Mouse (Mus musculus) ES-E14 (cell line): Measurements from ENCODE around the gene Crip2. TPM values are rescaled to one million over a fixed set of nuclear protein-coding genes. Genes with fewer than 3 reads are reported as not detected.

ENCODE experiments used
- DNase-seq: peaks from one replicate; pipeline ENCODE4 v3.0.0-alpha.2; 2013; ENCODE audit warnings: low read depth, low spot score
- H3K27ac ChIP-seq: 2 replicates; pipeline ENCODE4 v1.5.1; 2012; ENCODE audit warnings: low read depth, mild to moderate bottlenecking, low read length, moderate library complexity, mixed read lengths; ENCODE audit not compliant: poor library complexity, insufficient read depth, severe bottlenecking
- H3K36me3 ChIP-seq: 2 replicates; pipeline ENCODE4 v1.6.1; 2012; ENCODE audit warnings: mild to moderate bottlenecking, low read length, moderate library complexity, mixed read lengths; ENCODE audit not compliant: control insufficient read depth, poor library complexity, insufficient read depth, severe bottlenecking
- H3K4me1 ChIP-seq, 2 experiments: fragments of 150-350 bp in 1 of 2; sonication (generic) in 1 of 2; 2 replicates each; pipeline ENCODE4 v1.6.1; 2012; ENCODE audit warnings: low read length in 2 of 2, mild to moderate bottlenecking in 1 of 2, mixed read lengths in 1 of 2; ENCODE audit not compliant: control insufficient read depth in 2 of 2, insufficient read depth in 2 of 2, poor library complexity in 1 of 2
- H3K4me3 ChIP-seq, 2 experiments: fragments of 150-350 bp in 1 of 2; sonication (generic) in 1 of 2; 2 replicates each; pipeline ENCODE4 v1.5.1; 2012; ENCODE audit warnings: low read length in 2 of 2, low read depth in 1 of 2, mild to moderate bottlenecking in 1 of 2, mixed read lengths in 1 of 2; ENCODE audit not compliant: insufficient read depth in 1 of 2, poor library complexity in 1 of 2, severe bottlenecking in 1 of 2
- H3K9ac ChIP-seq: 2 replicates; pipeline ENCODE4 v1.6.1; 2012; ENCODE audit warnings: low read depth, mild to moderate bottlenecking, low read length, mixed read lengths; ENCODE audit not compliant: poor library complexity, insufficient read depth, severe bottlenecking
- H3K9me3 ChIP-seq: fragments of 150-350 bp; sonication (generic); 2 replicates; pipeline ENCODE4 v1.6.1; 2012; ENCODE audit warnings: low read depth, mild to moderate bottlenecking, low read length; ENCODE audit not compliant: control insufficient read depth, insufficient read depth
- CHD2 ChIP-seq: IDR thresholded peaks from 2 replicates; pipeline ENCODE4 v1.6.1; 2014; ENCODE audit warnings: mild to moderate bottlenecking, low read depth, low read length, inconsistent platforms
- HCFC1 ChIP-seq: IDR thresholded peaks from 2 replicates; pipeline ENCODE4 v1.6.1; 2012; ENCODE audit warnings: low read length, inconsistent platforms, borderline replicate concordance; ENCODE audit not compliant: insufficient read depth
- MAFK ChIP-seq: IDR thresholded peaks from 2 replicates; pipeline ENCODE4 v1.6.1; 2014; ENCODE audit warnings: mild to moderate bottlenecking, low read depth, low read length, inconsistent platforms; ENCODE audit not compliant: insufficient read depth
- ZC3H11A ChIP-seq: IDR thresholded peaks from 2 replicates; pipeline ENCODE4 v1.6.1; 2012; ENCODE audit warnings: low read depth, mild to moderate bottlenecking, inconsistent platforms, low read length, borderline replicate concordance
- ZNF384 ChIP-seq: IDR thresholded peaks from 2 replicates; pipeline ENCODE4 v1.6.1; 2012; ENCODE audit warnings: low read depth, low read length, inconsistent platforms
- in situ Hi-C, 2 experiments: fragments of 600-800 bp; cut with MboI; formaldehyde crosslinking; loops; one replicate each; pipeline ENCODE4 v1.15.1; 2025; ENCODE audit warnings: low sequenced_read_pairs in 2 of 2, inconsistent platforms in 1 of 2; ENCODE audit not compliant: unreplicated experiment in 2 of 2
- total RNA-seq: library from RNA; depleted of rRNA; stranded (reverse); fragments of 300-350 nt; gene quantifications from 2 replicates; pipeline ENCODE4 v1.2.3, GENCODE M21; 2012

The Crip2 gene
- total RNA-seq, 1 experiment = 62.2 TPM

GRCm38 (mm10) chr12:113151661-113152271 is 11.7 kb downstream of the Crip2 start:
- Histone ChIP-seq H3K4me1 (peaks cover 4 to 43% of the 10 kb centered on the region in 2 experiments), H3K4me3 (peak overlapping the region; percentile 63 to 80), H3K27ac (no peak overlapping the region), H3K36me3 (peaks cover 4% of the 10 kb centered on the region; the same call in 1 of the 2 replicates), H3K9ac (peak overlapping the region; percentile 32), H3K9me3 (no peaks in the 10 kb centered on the region)
- in situ Hi-C loops = no loop called here
- DNase-seq = no peak
- TF ChIP-seq ZC3H11A = no peak
- no peak for TF ChIP-seq ZNF384
- no peak for TF ChIP-seq HCFC1
- TF ChIP-seq CHD2 = no peak
- TF ChIP-seq MAFK = no peak

- H3K36me3 ChIP-seq = peaks cover 4% of the 10 kb centered on the region; the same call in 1 of the 2 replicates
- H3K4me1 ChIP-seq = peaks cover 4 to 43% of the 10 kb centered on the region in 2 experiments
- DNase-seq = no peak
- H3K9me3 ChIP-seq = no peaks in the 10 kb centered on the region
- in situ Hi-C loops = no loop called here
- peak overlapping the region; percentile 28 for H3K9ac ChIP-seq
- TF ChIP-seq HCFC1 (no peak), ZNF384 (no peak), MAFK (no peak), ZC3H11A (no peak), CHD2 (no peak)
- H3K27ac ChIP-seq = no peak overlapping the region
- peak overlapping the region; percentile 63 to 80 for H3K4me3 ChIP-seq
These were observed 12.2 kb downstream of the Crip2 start for GRCm38 (mm10) chr12:113152272-113152661.

GRCm38 (mm10) chr12:113152991-113153525 is 13.0 kb downstream of the Crip2 start:
- DNase-seq = no peak
- Histone ChIP-seq H3K36me3 (peaks cover 10% of the 10 kb centered on the region; the same call in 1 of the 2 replicates), H3K9ac (no peak overlapping the region), H3K4me1 (peaks cover 4 to 39% of the 10 kb centered on the region in 2 experiments), H3K9me3 (no peaks in the 10 kb centered on the region), H3K27ac (no peak overlapping the region), H3K4me3 (no peak overlapping the region)
- in situ Hi-C loops = no loop called here
- TF ChIP-seq ZC3H11A (no peak), CHD2 (no peak), ZNF384 (no peak), MAFK (no peak), HCFC1 (no peak)

- no peak overlapping the region for H3K27ac ChIP-seq
- H3K4me3 ChIP-seq = no peak overlapping the region
- peaks cover 2 to 32% of the 10 kb centered on the region in 2 experiments for H3K4me1 ChIP-seq
- no peak for DNase-seq
- in situ Hi-C loops = no loop called here
- TF ChIP-seq MAFK = no peak
- TF ChIP-seq CHD2 = no peak
- TF ChIP-seq HCFC1 = no peak
- TF ChIP-seq ZC3H11A = no peak
- no peak for TF ChIP-seq ZNF384
- no peaks in the 10 kb centered on the region for H3K9me3 ChIP-seq
- peaks cover 12% of the 10 kb centered on the region; the same call in 1 of the 2 replicates for H3K36me3 ChIP-seq
- no peak overlapping the region for H3K9ac ChIP-seq
These were observed 13.9 kb downstream of the Crip2 start for GRCm38 (mm10) chr12:113153971-113154370.
